Mouse (Mus musculus): Measurements from ENCODE around the gene Sema3d. TPM values are rescaled to one million over a fixed set of nuclear protein-coding genes. Genes with fewer than 3 reads are reported as not detected.

Gene Sema3d
- polyA plus RNA-seq, 1 experiment, result 0.13 TPM

DNA sequence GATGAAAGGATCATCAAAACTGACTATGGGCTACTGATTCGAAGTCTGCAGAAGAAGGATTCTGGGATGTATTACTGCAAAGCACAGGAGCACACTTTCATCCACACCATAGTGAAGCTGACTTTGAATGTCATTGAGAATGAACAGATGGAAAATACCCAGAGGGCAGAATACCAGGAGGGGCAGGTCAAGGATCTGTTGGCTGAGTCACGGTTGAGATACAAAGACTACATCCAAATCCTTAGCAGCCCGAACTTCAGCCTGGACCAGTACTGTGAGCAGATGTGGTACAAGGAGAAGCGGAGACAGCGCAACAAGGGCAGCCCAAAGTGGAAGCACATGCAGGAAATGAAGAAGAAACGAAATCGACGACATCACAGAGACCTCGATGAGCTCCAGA, 201.7 kb downstream of the Sema3d start:
- H3K9me3 ChIP-seq (replicated peaks; ENCODE audit: control insufficient read depth, insufficient read depth, low read length, poor library complexity, severe bottlenecking), result peaks cover 2% of the 10 kb centered on the region; the same call in 1 of the 2 replicates
- no peak for TF ChIP-seq EP300 (IDR thresholded peaks at IDR 0.05; ENCODE audit: insufficient read depth, low read depth, low read length)
- TF ChIP-seq CTCF (IDR thresholded peaks at IDR 0.05; ENCODE audit: low read depth, low read length), result no peak
- no peak for TF ChIP-seq POLR2A (IDR thresholded peaks at IDR 0.05; ENCODE audit: insufficient read depth, low read length)
- no peak overlapping the region for H3K9ac ChIP-seq (ENCODE audit: low read depth, poor library complexity, severe bottlenecking)
- no peaks in the 10 kb centered on the region for H3K27me3 ChIP-seq (ENCODE audit: control insufficient read depth, insufficient read depth, low read length, poor library complexity, severe bottlenecking)
- H3K4me3 ChIP-seq (ENCODE audit: low read depth, low read length), result no peak overlapping the region
- H3K27ac ChIP-seq (ENCODE audit: insufficient read depth, low read length), result no peak overlapping the region
- H3K36me3 ChIP-seq (ENCODE audit: control insufficient read depth, insufficient read depth, low read length, poor library complexity, severe bottlenecking), result no peaks in the 10 kb centered on the region
- H3K4me1 ChIP-seq (ENCODE audit: control insufficient read depth, insufficient read depth, low read length), result no peaks in the 10 kb centered on the region

- Histone ChIP-seq H3K9me3 (replicated peaks; ENCODE audit: control insufficient read depth, insufficient read depth, low read length, poor library complexity, severe bottlenecking) (no peaks in the 10 kb centered on the region), H3K36me3 (ENCODE audit: control insufficient read depth, insufficient read depth, low read length, poor library complexity, severe bottlenecking) (no peaks in the 10 kb centered on the region), H3K9ac (ENCODE audit: low read depth, poor library complexity, severe bottlenecking) (no peak overlapping the region), H3K27me3 (ENCODE audit: control insufficient read depth, insufficient read depth, low read length, poor library complexity, severe bottlenecking) (no peaks in the 10 kb centered on the region), H3K27ac (ENCODE audit: insufficient read depth, low read length) (no peak overlapping the region), H3K4me1 (ENCODE audit: control insufficient read depth, insufficient read depth, low read length) (no peaks in the 10 kb centered on the region), H3K4me3 (ENCODE audit: low read depth, low read length) (no peak overlapping the region)
- no peak for TF ChIP-seq CTCF (IDR thresholded peaks at IDR 0.05; ENCODE audit: low read depth, low read length)
- TF ChIP-seq POLR2A (IDR thresholded peaks at IDR 0.05; ENCODE audit: insufficient read depth, low read length), result no peak
- TF ChIP-seq EP300 (IDR thresholded peaks at IDR 0.05; ENCODE audit: insufficient read depth, low read depth, low read length), result no peak
Measured at GRCm38 (mm10) chr5:12634227-12634980, 251.2 kb downstream of the Sema3d start.

GRCm38 (mm10) chr5:12637763-12638468, 254.7 kb downstream of the Sema3d start:
- H3K36me3 ChIP-seq (ENCODE audit: control insufficient read depth, insufficient read depth, low read length, poor library complexity, severe bottlenecking), result no peaks in the 10 kb centered on the region

More at GRCm38 (mm10) chr5:12637763-12638468, 254.7 kb downstream of the Sema3d start:
- H3K4me3 ChIP-seq (ENCODE audit: low read depth, low read length), result no peak overlapping the region
- H3K4me1 ChIP-seq (ENCODE audit: control insufficient read depth, insufficient read depth, low read length), result no peaks in the 10 kb centered on the region
- H3K9me3 ChIP-seq (replicated peaks; ENCODE audit: control insufficient read depth, insufficient read depth, low read length, poor library complexity, severe bottlenecking), result no peaks in the 10 kb centered on the region
- no peak for TF ChIP-seq POLR2A (IDR thresholded peaks at IDR 0.05; ENCODE audit: insufficient read depth, low read length)
- TF ChIP-seq CTCF (IDR thresholded peaks at IDR 0.05; ENCODE audit: low read depth, low read length), result no peak
- no peak for TF ChIP-seq EP300 (IDR thresholded peaks at IDR 0.05; ENCODE audit: insufficient read depth, low read depth, low read length)
- no peak overlapping the region for H3K27ac ChIP-seq (ENCODE audit: insufficient read depth, low read length)
- no peaks in the 10 kb centered on the region for H3K27me3 ChIP-seq (ENCODE audit: control insufficient read depth, insufficient read depth, low read length, poor library complexity, severe bottlenecking)
- H3K9ac ChIP-seq (ENCODE audit: low read depth, poor library complexity, severe bottlenecking), result no peak overlapping the region

Measured in ES-Bruce4 (cell line).